Mouse (Mus musculus) spleen, postnatal 14 days (tissue): ENCODE measurements around the gene Sympk.

Experiments used
- DNase-seq, 2 experiments: peaks; one replicate each; pipeline ENCODE4 v3.0.0; 2021 to 2022; ENCODE audit warnings: low spot score in 2 of 2

The Sympk gene

GRCm38 (mm10) chr7:19083701-19084100 lies 59.5 kb downstream of the Sympk start, which contains the start of gene Dmpk:
Gene Dmpk (plus strand): TSS chr7:19083849.
- peak in 1 of 2 experiments; percentile 6 for DNase-seq

GRCm38 (mm10) chr7:19084277-19084771 lies 60.1 kb downstream of the Sympk start:
- DNase-seq: peak; percentile 27 to 49

GRCm38 (mm10) chr7:19084921-19085473 lies 60.8 kb downstream of the Sympk start:
- DNase-seq: no peak

GRCm38 (mm10) chr7:19085495-19085894 lies 61.3 kb downstream of the Sympk start:
- DNase-seq: peak in 1 of 2 experiments; percentile 7

DNA sequence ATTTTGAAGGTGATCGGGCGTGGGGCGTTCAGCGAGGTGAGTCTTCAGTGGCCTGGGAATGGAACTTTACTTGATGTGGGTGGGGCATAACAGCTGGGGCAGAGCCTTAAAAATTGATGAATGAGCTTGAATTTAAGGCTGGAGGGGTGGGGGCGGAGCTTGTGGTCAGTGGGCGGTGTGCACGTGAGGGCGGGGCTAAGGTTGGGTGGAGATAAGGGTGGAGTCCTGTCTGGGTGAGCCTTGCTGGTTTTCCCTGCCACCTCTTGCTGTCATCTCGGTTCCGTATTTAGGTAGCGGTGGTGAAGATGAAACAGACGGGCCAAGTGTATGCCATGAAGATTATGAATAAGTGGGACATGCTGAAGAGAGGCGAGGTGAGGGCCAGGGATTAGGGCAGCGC lies 61.9 kb downstream of the Sympk start:
- DNase-seq: peak; percentile 48 to 65

GRCm38 (mm10) chr7:19086760-19087159 lies 62.6 kb downstream of the Sympk start:
- no peak for DNase-seq

DNA sequence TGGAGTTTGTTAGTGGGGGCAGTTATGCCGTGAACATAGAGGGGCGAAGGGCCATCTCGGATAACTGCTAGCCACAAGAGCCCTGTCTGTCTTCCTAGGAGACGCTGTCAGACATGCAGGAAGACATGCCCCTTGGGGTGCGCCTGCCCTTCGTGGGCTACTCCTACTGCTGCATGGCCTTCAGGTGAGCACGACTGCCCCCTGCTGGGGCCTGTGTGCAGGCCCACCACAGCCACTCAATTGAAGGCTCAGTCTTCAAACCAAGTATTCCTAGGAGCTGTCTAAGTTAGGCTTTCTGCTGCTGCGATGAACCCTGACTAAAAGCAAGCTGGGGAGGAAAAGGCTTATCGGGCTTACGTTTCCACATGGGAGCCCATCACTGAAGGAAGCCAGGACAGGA lies 64.6 kb downstream of the Sympk start:
- DNase-seq: peak; percentile 45 to 66

GRCm38 (mm10) chr7:19091913-19092312 lies 67.7 kb downstream of the Sympk start:
- DNase-seq: no peak

DNA sequence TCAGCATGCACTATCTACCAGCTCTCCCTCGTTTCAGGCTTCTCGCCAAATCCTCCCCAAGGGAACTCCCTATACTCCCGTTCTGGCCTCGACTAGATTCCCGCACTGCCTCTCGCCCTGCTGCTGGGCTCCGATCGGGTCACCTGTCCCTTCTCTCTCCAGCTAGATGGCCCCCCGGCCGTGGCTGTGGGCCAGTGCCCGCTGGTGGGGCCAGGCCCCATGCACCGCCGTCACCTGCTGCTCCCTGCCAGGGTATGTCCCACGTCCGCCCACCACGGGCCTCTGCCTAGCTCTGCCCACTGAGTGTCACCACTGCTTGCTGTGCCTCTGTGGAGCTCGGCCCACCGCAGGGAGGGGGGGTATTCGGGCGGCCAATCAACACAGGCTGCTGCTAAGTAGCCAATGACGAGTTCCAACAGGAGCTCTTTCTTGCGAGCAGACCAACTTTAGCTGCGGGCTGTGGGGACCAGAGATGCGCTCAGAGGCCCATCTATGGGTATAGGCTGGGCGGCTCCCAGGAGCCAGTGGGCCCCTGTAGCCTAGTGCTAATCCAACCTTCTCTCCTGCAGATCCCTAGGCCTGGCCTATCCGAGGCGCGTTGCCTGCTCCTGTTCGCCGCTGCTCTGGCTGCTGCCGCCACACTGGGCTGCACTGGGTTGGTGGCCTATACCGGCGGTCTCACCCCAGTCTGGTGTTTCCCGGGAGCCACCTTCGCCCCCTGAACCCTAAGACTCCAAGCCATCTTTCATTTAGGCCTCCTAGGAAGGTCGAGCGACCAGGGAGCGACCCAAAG lies 68.4 kb downstream of the Sympk start:
- DNase-seq: no peak

GRCm38 (mm10) chr7:19093174-19093521 lies 69.0 kb downstream of the Sympk start:
- peak; percentile 77 to 87 for DNase-seq

GRCm38 (mm10) chr7:19093537-19094385 lies 69.6 kb downstream of the Sympk start:
- peak; percentile 63 to 69 for DNase-seq

GRCm38 (mm10) chr7:19094471-19094825 lies 70.3 kb downstream of the Sympk start, which contains the start of gene Six5:
Gene Six5 (plus strand): TSS chr7:19094594.
- DNase-seq: no peak

DNA sequence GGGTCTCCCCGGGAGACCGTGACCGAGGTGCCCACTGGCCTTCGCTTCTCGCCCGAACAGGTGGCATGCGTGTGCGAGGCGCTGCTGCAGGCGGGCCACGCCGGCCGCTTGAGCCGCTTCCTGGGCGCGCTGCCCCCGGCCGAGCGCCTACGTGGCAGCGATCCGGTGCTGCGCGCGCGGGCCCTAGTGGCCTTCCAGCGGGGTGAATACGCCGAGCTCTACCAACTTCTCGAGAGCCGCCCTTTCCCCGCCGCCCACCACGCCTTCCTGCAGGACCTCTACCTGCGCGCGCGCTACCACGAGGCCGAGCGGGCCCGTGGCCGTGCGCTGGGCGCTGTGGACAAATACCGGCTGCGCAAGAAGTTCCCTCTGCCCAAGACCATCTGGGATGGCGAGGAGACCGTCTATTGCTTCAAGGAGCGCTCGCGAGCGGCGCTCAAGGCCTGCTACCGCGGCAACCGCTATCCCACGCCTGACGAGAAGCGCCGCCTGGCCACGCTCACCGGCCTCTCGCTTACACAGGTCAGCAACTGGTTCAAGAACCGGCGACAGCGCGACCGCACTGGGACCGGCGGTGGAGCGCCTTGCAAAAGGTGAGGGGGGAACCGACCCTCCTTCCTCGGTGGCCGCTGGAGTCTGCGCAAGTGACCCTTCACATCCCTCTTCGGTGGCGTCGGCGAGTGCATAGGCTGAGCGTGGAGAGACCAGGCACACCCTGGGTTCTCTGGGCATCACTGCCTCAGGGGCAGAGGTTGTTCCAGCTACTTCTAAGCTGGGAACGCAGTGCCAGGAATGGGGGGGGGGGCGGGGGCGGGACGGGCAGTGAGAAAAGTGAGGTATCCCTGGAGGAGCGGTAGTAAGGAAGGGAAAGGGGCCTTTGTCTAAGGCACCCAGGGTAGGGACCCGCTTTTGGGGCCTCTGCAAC lies 70.9 kb downstream of the Sympk start:
- peak in 1 of 2 experiments; percentile 7 for DNase-seq

DNA sequence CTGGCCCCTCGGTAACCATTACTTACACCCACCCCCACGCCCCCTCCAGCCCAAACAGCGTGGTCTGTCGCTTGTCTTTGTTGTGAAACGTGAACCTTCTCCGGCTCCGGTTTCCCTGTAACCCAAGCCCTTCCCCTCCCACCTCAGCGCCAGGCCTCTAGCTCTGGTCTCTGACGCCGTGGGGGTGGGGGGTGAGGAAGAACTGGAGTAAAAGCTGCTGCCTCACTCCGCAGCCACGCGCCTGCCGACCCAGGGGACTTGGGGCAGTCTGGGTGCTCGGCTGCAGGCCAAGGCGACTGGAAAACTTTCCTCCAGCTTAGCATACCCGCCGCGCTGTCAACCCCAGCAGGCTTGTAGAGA lies 71.6 kb downstream of the Sympk start:
- DNase-seq: no peak

DNA sequence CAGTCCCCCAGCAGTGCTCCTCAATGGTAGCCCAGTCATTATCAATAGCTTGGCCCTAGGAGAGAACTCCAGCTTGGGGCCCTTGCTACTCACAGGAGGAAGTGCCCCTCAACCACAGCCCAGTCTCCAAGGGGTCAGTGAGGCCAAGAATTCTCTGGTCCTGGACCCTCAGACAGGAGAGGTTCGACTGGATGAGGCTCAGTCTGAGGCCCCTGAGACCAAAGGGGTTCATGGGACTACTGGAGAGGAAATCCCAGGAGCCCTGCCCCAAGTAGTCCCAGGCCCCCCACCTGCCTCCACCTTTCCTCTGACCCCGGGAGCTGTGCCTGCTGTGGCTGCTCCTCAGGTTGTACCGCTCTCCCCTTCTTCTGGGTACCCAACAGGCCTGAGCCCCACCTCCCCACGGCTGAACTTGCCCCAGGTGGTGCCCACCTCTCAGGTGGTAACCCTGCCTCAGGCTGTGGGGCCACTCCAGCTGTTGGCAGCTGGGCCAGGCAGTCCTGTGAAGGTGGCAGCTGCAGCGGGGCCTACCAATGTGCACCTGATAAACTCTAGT lies 72.3 kb downstream of the Sympk start:
- DNase-seq: no peak

DNA sequence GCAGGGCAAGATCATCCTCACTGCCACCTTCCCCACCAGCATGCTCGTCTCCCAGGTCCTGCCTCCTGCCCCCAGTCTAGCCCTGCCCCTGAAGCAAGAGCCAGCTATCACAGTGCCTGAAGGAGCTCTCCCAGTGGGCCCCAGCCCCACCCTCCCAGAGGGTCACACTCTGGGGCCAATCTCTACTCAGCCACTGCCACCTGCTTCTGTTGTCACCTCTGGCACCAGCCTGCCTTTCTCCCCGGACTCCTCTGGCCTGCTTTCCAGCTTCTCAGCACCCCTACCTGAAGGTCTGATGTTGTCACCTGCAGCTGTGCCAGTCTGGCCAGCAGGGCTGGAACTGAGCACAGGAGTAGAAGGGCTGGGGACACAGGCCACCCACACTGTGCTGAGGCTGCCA lies 73.0 kb downstream of the Sympk start:
- no peak for DNase-seq

DNA sequence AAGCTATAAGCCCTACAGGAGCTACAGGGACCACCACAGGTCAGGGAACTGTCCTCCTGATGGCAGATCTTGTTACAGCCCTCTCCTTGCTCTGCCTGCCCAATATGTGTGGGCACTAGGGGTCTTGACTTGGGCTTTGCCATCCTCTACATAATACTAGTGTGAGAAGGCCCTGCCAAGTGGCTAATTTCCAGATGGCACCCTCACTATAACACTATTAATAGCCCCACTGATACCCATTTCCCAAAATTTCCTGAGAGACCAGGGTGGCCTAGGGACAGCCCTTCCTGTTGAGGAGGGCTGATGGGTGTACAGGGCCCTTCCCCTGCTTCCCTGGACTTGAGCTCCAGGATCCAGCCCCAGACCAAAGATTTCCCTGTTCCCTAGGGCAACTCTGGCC lies 73.7 kb downstream of the Sympk start:
- DNase-seq: no peak

- no peak for DNase-seq
These were observed 74.6 kb downstream of the Sympk start for GRCm38 (mm10) chr7:19098811-19099210.

DNA sequence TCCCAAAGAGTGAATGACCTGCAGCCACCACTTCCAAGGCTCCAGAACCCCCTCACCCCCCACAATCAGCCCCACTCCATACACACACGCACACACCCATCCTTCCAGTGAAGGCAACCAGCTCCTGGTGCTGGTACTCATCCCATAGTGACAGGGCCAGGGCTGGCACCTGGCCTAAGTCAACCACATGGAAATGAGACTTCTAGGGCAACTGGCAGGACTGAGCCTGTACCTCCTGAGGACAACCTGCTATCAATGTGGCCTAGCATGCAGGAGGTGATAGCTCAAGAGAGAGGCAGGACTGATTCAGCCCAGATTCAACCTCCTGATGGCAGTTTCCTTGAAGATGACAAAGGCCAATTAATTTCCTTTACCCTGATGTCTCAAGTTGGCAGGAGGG lies 76.1 kb downstream of the Sympk start:
- no peak for DNase-seq

DNA sequence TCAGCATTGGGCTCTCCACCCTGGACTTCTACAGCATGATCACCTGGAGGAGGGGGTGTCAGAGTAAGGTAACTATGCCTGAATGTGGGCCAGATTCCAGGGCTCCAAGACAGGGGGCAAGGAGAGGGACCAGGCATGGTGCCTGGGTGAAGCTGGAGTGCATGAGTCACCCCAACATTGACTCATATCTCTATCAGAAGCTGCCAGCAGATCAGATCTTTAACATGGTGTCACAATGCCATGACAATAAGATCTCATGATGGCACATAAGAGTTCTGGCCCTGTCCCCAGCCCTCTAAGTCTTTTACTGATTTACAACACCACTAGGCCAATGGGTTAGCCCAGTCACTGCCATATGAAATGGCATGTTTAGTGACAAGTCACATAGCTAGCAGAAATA lies 79.6 kb downstream of the Sympk start:
- DNase-seq: no peak
